Mouse (Mus musculus) hindbrain, postnatal 0 days (tissue): ENCODE results near the gene Tnrc6a. TPM values are rescaled to one million over a fixed set of nuclear protein-coding genes. Genes with fewer than 3 reads are reported as not detected.

Experiments
- ATAC-seq: fragments of 200-750 bp; cut with Nextera tagmentation; 2 replicates; pipeline ENCODE4 v1.8.0; 2017; ENCODE audit warnings: mild to moderate bottlenecking, moderate TSS enrichment, moderate library complexity
- DNase-seq: peaks from one replicate; pipeline ENCODE4 v3.0.0-alpha.2; 2015; ENCODE audit warnings: low spot score
- H3K27ac ChIP-seq: fragments of 300-500 bp; sonication (generic); 2 replicates; pipeline ENCODE4 v1.5.1; 2014; ENCODE audit warnings: mild to moderate bottlenecking
- H3K27me3 ChIP-seq: fragments of 300-500 bp; sonication (generic); 2 replicates; pipeline ENCODE4 v1.6.1; 2014; ENCODE audit warnings: low read length, mixed read lengths; ENCODE audit not compliant: insufficient read depth
- H3K36me3 ChIP-seq: fragments of 300-500 bp; sonication (generic); 2 replicates; pipeline ENCODE4 v1.6.1; 2014; ENCODE audit warnings: low read length, mixed read lengths; ENCODE audit not compliant: insufficient read depth
- H3K4me1 ChIP-seq: fragments of 300-500 bp; sonication (generic); 2 replicates; pipeline ENCODE4 v1.6.1; 2014; ENCODE audit warnings: antibody characterized with exemption, low read length, mixed read lengths; ENCODE audit not compliant: insufficient read depth
- H3K4me2 ChIP-seq: fragments of 300-500 bp; sonication (generic); 2 replicates; pipeline ENCODE4 v1.6.1; 2014; ENCODE audit warnings: low read depth, mild to moderate bottlenecking, low read length, moderate library complexity, mixed read lengths
- H3K4me3 ChIP-seq: fragments of 300-500 bp; sonication (generic); 2 replicates; pipeline ENCODE4 v1.5.1; 2014; ENCODE audit warnings: low read length
- H3K9ac ChIP-seq: fragments of 300-500 bp; sonication (generic); replicated peaks from 2 replicates; pipeline ENCODE4 v1.6.1; 2014; ENCODE audit warnings: mild to moderate bottlenecking, low read length, moderate library complexity, mixed read lengths
- H3K9me3 ChIP-seq: fragments of 300-500 bp; sonication (generic); 2 replicates; pipeline ENCODE4 v1.6.1; 2016; ENCODE audit warnings: low read length, mixed read lengths
- CTCF ChIP-seq: IDR thresholded peaks from 2 replicates; pipeline ENCODE4 v1.5.1; 2016; ENCODE audit warnings: antibody characterized with exemption, control low read depth, low read depth
- WGBS: fragments of 180-500 bp; shearing (Covaris S2); extraction: QIAGEN DNeasy Blood & Tissue Kit; methylation state at CpG from one replicate; pipeline ENCODE4 v1.1.7; 2014; 5-methylcytosine and 5-hydroxymethylcytosine counted together
- polyA plus RNA-seq: library from polyadenylated mRNA; unstranded; fragments of >200 nt; fragmentation: Nextera tagmentation; extraction: Ambion mirVana; gene quantifications from 2 replicates; pipeline ENCODE4 v1.2.1, GENCODE M21; 2015
- total RNA-seq: library from RNA; depleted of rRNA; stranded (reverse); fragments of >200 nt; gene quantifications from 2 replicates; pipeline ENCODE4 v1.2.3, GENCODE M21; 2014

The Tnrc6a gene
- total and polyA plus RNA-seq, 2 experiments from 2014 or later, result 48.5 to 62.1 TPM

DNA sequence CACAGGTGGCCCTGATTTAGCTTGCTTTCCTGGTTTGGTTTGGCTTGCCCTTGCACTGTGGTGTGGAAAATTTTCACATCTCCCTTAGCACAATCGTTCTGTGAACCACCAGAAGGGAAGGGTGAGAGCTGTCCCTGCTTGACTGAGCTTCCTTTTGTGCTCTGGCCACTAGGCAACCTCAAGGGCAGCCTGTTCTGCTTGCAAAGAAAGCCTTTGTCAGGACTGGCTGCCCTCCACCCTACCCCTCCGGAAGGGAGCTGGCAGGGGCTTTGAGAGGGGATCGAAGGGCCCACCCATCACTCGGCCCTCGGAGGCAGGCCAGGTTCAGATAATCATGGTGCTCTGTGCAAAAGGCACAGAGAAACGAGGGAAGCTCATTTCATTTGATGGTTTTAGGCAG, 94.9 kb downstream of the Tnrc6a start:
- H3K36me3 ChIP-seq, result no peaks in the 10 kb centered on the region
- H3K9ac ChIP-seq, result no peak overlapping the region
- peak overlapping the region; percentile 28 for H3K27ac ChIP-seq
- DNase-seq (peak; percentile 62), ATAC-seq (peak; percentile 91)
- no peaks in the 10 kb centered on the region for H3K27me3 ChIP-seq
- no peak overlapping the region for H3K4me3 ChIP-seq
- no peaks in the 10 kb centered on the region for H3K4me1 ChIP-seq
- peak; percentile 2; the same call in 1 of the 2 replicates for TF ChIP-seq CTCF
- H3K9me3 ChIP-seq, result no peaks in the 10 kb centered on the region
- no peak overlapping the region for H3K4me2 ChIP-seq
- WGBS, result 17% methylated on average over 6 of the region's 6 CpGs

DNA sequence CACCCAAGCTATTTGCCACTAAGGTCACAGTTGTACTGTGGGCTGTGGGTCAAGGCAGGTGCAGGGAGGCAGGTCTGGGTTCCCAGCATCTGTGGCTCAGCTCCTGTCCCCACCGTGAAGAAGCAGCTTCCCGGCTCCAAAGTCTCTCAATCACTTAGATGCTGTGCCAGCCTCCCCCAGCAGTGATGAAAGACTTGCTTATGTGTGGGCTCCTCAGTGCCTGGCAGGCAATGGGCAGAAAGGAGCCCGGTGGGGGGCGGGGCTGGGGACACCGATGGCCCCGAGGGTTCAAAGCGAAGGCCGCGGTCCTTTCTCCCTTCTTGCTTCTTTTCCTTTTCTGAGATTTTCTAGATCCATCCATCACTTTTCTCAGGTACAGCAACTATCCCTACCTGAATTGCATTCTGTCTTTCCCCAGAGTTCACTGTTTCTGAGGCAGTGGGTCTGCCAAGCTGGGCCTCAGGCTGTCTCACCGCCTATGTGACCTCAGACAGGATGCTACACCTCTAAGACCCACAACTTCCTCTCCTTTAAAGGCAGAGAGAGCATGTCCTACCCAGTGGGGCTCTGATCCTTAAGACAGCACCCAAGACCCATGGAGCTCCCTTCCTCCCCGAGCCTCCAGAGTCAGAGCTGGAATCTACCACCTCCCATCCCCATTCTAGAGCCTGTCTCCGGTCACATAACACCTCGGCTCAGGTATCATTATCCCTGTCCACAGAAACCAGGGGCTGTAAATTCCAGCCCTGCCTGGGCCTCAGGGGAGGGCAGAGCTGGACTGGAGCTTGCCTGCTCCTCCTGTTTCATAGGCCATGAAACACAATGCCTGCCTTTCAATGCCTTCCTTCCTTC, 96.3 kb downstream of the Tnrc6a start:
- no peak for TF ChIP-seq CTCF
- Histone ChIP-seq H3K4me2 (no peak overlapping the region), H3K9ac (no peak overlapping the region), H3K9me3 (no peaks in the 10 kb centered on the region), H3K4me3 (no peak overlapping the region), H3K4me1 (no peaks in the 10 kb centered on the region), H3K36me3 (no peaks in the 10 kb centered on the region), H3K27me3 (no peaks in the 10 kb centered on the region), H3K27ac (no peak overlapping the region)
- WGBS, result 68% methylated on average over 13 of the region's 13 CpGs
- DNase-seq (no peak), ATAC-seq (no peak)

DNA sequence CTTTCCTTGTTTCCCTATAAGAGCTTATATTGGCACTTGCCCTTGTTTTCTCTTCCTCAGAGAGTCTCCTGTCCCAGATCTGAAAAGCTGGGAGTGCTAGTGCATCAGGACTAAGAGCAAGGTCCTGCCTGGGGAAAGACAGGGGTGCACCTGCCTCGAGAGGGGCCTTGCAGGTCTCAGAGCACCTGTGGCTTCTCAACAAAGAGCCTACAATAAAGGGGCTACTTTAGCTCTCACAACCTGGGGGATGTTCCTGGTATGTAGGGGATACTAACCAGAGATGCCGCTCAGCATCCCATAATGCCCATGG, 96.9 kb downstream of the Tnrc6a start:
- 75% methylated on average over 2 of the region's 2 CpGs for WGBS
- H3K27ac ChIP-seq, result no peak overlapping the region
- no peaks in the 10 kb centered on the region for H3K36me3 ChIP-seq
- no peak overlapping the region for H3K9ac ChIP-seq
- no peaks in the 10 kb centered on the region for H3K9me3 ChIP-seq
- H3K4me3 ChIP-seq, result no peak overlapping the region
- DNase-seq (no peak), ATAC-seq (no peak)
- no peaks in the 10 kb centered on the region for H3K27me3 ChIP-seq
- no peaks in the 10 kb centered on the region for H3K4me1 ChIP-seq
- no peak for TF ChIP-seq CTCF
- no peak overlapping the region for H3K4me2 ChIP-seq

DNA sequence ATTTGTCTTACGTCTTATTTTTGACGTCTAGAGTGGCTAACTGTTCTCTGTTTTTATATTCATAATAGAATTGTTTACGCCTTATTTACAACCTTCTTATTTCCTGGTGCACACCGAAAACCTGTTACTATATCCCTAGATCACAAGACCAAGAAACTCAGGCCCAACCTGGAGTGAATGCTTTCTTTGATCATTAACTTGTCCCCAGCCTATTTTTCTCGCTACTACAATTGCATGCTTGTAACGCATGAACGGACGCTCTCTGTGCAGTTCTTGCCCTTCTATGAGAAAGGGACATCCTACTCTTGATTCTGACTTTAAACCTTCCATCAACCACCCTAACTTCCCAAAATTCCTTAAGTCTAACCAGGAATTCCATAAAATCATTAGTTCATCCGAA, 100.4 kb downstream of the Tnrc6a start:
- no peaks in the 10 kb centered on the region for H3K4me1 ChIP-seq
- H3K36me3 ChIP-seq, result no peaks in the 10 kb centered on the region
- no peaks in the 10 kb centered on the region for H3K27me3 ChIP-seq
- DNase-seq (no peak), ATAC-seq (no peak)
- no peak overlapping the region for H3K4me2 ChIP-seq
- no peak overlapping the region for H3K9ac ChIP-seq
- no peak for TF ChIP-seq CTCF
- H3K4me3 ChIP-seq, result no peak overlapping the region
- H3K9me3 ChIP-seq, result no peaks in the 10 kb centered on the region
- 70% methylated on average over 9 of the region's 9 CpGs for WGBS
- H3K27ac ChIP-seq, result no peak overlapping the region

DNA sequence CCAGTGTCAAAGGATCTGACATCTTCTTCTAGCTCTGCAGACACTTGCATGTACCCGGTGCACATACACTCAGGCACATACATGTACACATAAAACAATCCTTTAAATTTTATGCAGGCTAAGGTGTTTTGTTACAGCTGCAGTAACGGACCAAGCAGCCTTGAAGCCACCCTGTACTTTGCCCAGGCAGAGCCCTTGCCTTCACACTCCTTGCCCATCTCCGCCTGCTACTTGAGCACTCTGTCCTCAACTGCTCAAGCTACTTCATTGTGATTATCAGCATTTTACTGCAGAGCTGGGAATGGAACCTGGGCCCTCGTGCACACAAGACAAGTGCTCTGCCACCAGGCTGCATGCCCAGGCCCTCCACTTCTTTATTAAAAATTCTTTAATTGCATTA, 101.5 kb downstream of the Tnrc6a start:
- H3K27me3 ChIP-seq, result no peaks in the 10 kb centered on the region
- H3K9me3 ChIP-seq, result no peaks in the 10 kb centered on the region
- H3K4me2 ChIP-seq, result no peak overlapping the region
- no peak for DNase-seq
- no peak overlapping the region for H3K27ac ChIP-seq
- WGBS, result 86% methylated on average over 4 of the region's 4 CpGs
- ATAC-seq, result no peak
- no peaks in the 10 kb centered on the region for H3K4me1 ChIP-seq
- H3K9ac ChIP-seq, result no peak overlapping the region
- no peak for TF ChIP-seq CTCF
- no peak overlapping the region for H3K4me3 ChIP-seq
- no peaks in the 10 kb centered on the region for H3K36me3 ChIP-seq

DNA sequence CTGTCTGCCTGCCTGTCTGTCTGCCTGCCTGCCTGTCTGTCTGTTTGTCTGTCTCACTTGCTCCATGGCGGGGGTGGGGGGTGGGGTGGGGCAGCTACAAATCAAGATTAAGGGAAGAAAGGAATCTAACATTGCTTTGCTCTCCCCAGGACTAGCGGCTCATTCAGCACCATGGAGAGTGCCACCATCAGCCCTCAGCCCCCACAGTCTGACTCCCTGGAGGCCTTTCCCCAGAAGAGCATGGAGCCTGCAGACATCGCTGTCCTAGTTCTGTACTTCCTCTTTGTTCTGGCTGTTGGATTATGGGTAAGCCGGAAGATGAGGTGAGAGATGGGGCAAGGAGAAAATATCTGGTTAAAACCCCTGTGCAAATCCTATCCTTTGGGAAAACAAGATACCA, 111.8 kb downstream of the Tnrc6a start:
- DNase-seq (peak; percentile 43), ATAC-seq (no peak)
- whole genome bisulfite sequencing, result 34% methylated on average over 4 of the region's 4 CpGs
- Histone ChIP-seq H3K27ac (no peak overlapping the region), H3K9ac (no peak overlapping the region), H3K4me2 (no peak overlapping the region), H3K27me3 (no peaks in the 10 kb centered on the region), H3K9me3 (no peaks in the 10 kb centered on the region), H3K4me1 (0 out of 2 replicates have a peak, but pooled peaks cover 5% of the 10 kb centered on the region), H3K4me3 (no peak overlapping the region), H3K36me3 (no peaks in the 10 kb centered on the region)
- no peak for TF ChIP-seq CTCF

DNA sequence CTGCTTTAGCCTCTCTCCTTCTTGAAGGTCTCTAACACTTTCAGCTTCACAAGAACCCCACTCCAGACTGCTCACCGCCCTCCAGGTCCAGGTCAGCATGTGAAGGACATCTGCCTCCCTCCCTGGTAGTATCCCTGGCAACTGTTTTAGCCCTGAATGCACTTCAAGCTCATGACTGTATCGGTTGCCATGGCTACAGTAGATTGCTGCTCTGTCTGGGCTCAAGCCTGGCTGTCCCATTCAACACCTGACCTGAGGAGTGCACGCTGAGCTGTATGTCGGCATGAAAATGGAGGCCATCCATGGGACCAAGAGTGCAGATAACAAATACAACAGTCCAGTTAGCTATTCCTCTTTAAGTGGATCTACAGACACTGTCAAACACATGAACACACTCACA, 114.9 kb downstream of the Tnrc6a start:
- Histone ChIP-seq H3K27me3 (no peaks in the 10 kb centered on the region), H3K4me2 (no peak overlapping the region), H3K4me3 (no peak overlapping the region), H3K36me3 (no peaks in the 10 kb centered on the region), H3K9ac (no peak overlapping the region), H3K27ac (peak overlapping the region; percentile 36; the same call in 1 of the 2 replicates), H3K9me3 (no peaks in the 10 kb centered on the region), H3K4me1 (0 out of 2 replicates have a peak, but pooled peaks cover 5% of the 10 kb centered on the region)
- 35% methylated on average over 4 of the region's 4 CpGs for WGBS
- peak; percentile 77 for DNase-seq
- TF ChIP-seq CTCF, result no peak
- peak; percentile 88 for ATAC-seq
